ENCODE assay signal across 8 mouse cellular contexts in the genomic region with DNA sequence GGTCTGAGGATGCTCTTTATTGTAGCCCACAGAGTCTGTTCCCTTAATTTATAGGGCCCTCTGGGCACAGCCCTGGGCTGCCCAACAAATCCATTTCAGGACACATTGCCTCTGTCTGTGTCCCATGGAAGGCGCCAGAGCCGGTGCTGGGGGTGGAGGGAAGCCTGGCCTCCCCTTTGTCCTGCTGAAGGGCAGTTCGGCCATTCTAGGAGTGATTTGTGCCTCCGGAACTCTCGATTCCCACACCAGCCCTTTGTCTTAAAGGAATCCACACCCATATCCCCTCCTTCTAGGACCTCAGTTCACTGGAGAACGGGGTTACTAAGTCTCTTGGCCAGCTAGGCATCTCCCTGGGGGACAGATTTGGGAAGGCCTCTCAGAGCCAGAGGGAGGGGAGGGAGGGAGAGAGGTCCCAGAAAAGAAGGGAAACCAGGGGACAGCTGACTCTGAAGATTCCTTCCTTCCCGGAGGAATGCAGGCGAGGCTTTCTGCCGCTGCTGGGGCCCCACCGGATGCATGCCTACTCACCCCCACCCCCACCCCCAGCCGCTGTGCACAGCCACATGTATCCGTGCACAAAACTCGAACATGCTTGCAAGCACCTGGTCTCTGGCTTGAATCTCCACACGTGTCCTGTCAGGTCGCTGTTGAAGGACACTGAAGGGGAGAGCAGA. TPM values are rescaled to one million over a fixed set of nuclear protein-coding genes. Genes with fewer than 3 reads are reported as not detected.
A peak's percentile ranks its signal among the peaks of the same experiment; 100 is the strongest.
DNase-seq lines count a peak whose midpoint lies in the region; ATAC-seq and TF ChIP-seq lines count a peak whose summit lies in the region.

No protein-coding gene starts in this region.

- no peaks in the 10 kb centered on the region for H3K36me3 ChIP-seq in forebrain, embryonic 14.5 days (ENCODE audit: control insufficient read depth, insufficient read depth, low read length)
- no peaks in the 10 kb centered on the region; the same call in 1 of the 2 replicates for H3K36me3 ChIP-seq in hindbrain, embryonic 16.5 days (ENCODE audit: control insufficient read depth, insufficient read depth, low read length)
- H3K36me3 ChIP-seq in liver, embryonic 14.5 days (replicated peaks; ENCODE audit: control insufficient read depth, insufficient read depth, low read depth) = no peaks in the 10 kb centered on the region
- no peaks in the 10 kb centered on the region for H3K36me3 ChIP-seq in stomach, embryonic 14.5 days (ENCODE audit: control insufficient read depth, insufficient read depth, low read length)

- WGBS in forebrain, embryonic 14.5 days = 16% methylated on average over 15 of the region's 15 CpGs
- WGBS in hindbrain, embryonic 16.5 days = 6% methylated on average over 14 of the region's 15 CpGs
- 21% methylated on average over 15 of the region's 15 CpGs for WGBS in liver, embryonic 14.5 days (ENCODE audit: insufficient replicate concordance)
- WGBS in stomach, embryonic 14.5 days = 3% methylated on average over 15 of the region's 15 CpGs

- H3K4me1 ChIP-seq in forebrain, embryonic 14.5 days (ENCODE audit: control insufficient read depth, insufficient read depth, low read length) = peaks cover 14% of the 10 kb centered on the region; the same call in 1 of the 2 replicates
- peaks cover 46% of the 10 kb centered on the region for H3K4me1 ChIP-seq in hindbrain, embryonic 16.5 days (ENCODE audit: control insufficient read depth, insufficient read depth, low read depth, low read length)
- peaks cover 0 to 17% of the 10 kb centered on the region in 2 experiments; a peak in 2 of 4 replicates for H3K4me1 ChIP-seq in liver, embryonic 14.5 days (replicated peaks; ENCODE audit: control insufficient read depth in 2 of 2, insufficient read depth in 2 of 2, low read length in 1 of 2)
- peaks cover 77% of the 10 kb centered on the region for H3K4me1 ChIP-seq in stomach, embryonic 14.5 days (ENCODE audit: control insufficient read depth, insufficient read depth, low read length)

- peak; percentile 33 for DNase-seq in testis, postnatal 14 days (ENCODE audit: low spot score)
- DNase-seq in testis, postnatal 10 days (ENCODE audit: low spot score) = no peak
- DNase-seq in forebrain, embryonic 14.5 days (ENCODE audit: low spot score) = no peak
- DNase-seq in liver, embryonic 14.5 days (ENCODE audit: low read depth in 3 of 3, low spot score in 3 of 3) = no peak
- no peak for DNase-seq in left cerebral cortex, adult 8-10 months (ENCODE audit: low spot score in 2 of 2)
- no peak for DNase-seq in urinary bladder, postnatal 36 days (ENCODE audit: low spot score in 2 of 2)

- no peak overlapping the region for H3K4me2 ChIP-seq in forebrain, embryonic 14.5 days (ENCODE audit: low read length)
- H3K4me2 ChIP-seq in hindbrain, embryonic 16.5 days (ENCODE audit: low read length) = peak overlapping the region; percentile 54
- peak overlapping the region; percentile 29 for H3K4me2 ChIP-seq in liver, embryonic 14.5 days (ENCODE audit: low read depth)
- peak overlapping the region; percentile 30 for H3K4me2 ChIP-seq in stomach, embryonic 14.5 days (replicated peaks; ENCODE audit: low read depth, low read length)

- no peak overlapping the region for H3K27ac ChIP-seq in forebrain, embryonic 14.5 days (ENCODE audit: low read depth, low read length)
- H3K27ac ChIP-seq in hindbrain, embryonic 16.5 days (ENCODE audit: low read depth, low read length) = peak overlapping the region; percentile 72
- no peak overlapping the region for H3K27ac ChIP-seq in liver, embryonic 14.5 days
- peak overlapping the region; percentile 91 for H3K27ac ChIP-seq in stomach, embryonic 14.5 days (ENCODE audit: low read length)

- H3K9ac ChIP-seq in forebrain, embryonic 14.5 days (ENCODE audit: low read length) = peak overlapping the region; percentile 17
- peak overlapping the region; percentile 57 for H3K9ac ChIP-seq in hindbrain, embryonic 16.5 days (ENCODE audit: low read depth, low read length)
- H3K9ac ChIP-seq in liver, embryonic 14.5 days (replicated peaks) = no peak overlapping the region
- peak overlapping the region; percentile 33; the same call in 1 of the 2 replicates for H3K9ac ChIP-seq in stomach, embryonic 14.5 days (replicated peaks; ENCODE audit: low read depth, low read length)

- H3K27me3 ChIP-seq in forebrain, embryonic 14.5 days (replicated peaks; ENCODE audit: control insufficient read depth, insufficient read depth, low read length) = 0 out of 2 replicates have a peak, but pooled peaks cover 6% of the 10 kb centered on the region
- no peaks in the 10 kb centered on the region for H3K27me3 ChIP-seq in hindbrain, embryonic 16.5 days (replicated peaks; ENCODE audit: control insufficient read depth, insufficient read depth, low read length)
- peaks cover 14% of the 10 kb centered on the region for H3K27me3 ChIP-seq in liver, embryonic 14.5 days (ENCODE audit: control insufficient read depth, insufficient read depth, low read length)
- H3K27me3 ChIP-seq in stomach, embryonic 14.5 days (ENCODE audit: control insufficient read depth, insufficient read depth, low read length) = no peaks in the 10 kb centered on the region

- no peak overlapping the region for H3K4me3 ChIP-seq in forebrain, embryonic 14.5 days (ENCODE audit: low read depth, low read length)
- H3K4me3 ChIP-seq in hindbrain, embryonic 16.5 days (ENCODE audit: low read length) = peak overlapping the region; percentile 22
- no peak overlapping the region for H3K4me3 ChIP-seq in liver, embryonic 14.5 days (ENCODE audit: insufficient read depth in 1 of 2, low read depth in 2 of 2, low read length in 2 of 2)
- peak overlapping the region; percentile 17; the same call in 1 of the 2 replicates for H3K4me3 ChIP-seq in stomach, embryonic 14.5 days (ENCODE audit: low read depth, low read length)

- H3K9me3 ChIP-seq in forebrain, embryonic 14.5 days (replicated peaks; ENCODE audit: control insufficient read depth, low read length) = no peaks in the 10 kb centered on the region
- no peaks in the 10 kb centered on the region for H3K9me3 ChIP-seq in hindbrain, embryonic 16.5 days (ENCODE audit: control insufficient read depth, low read length)
- H3K9me3 ChIP-seq in liver, embryonic 14.5 days (ENCODE audit: control insufficient read depth, low read length) = no peaks in the 10 kb centered on the region
- H3K9me3 ChIP-seq in stomach, embryonic 14.5 days (ENCODE audit: control insufficient read depth, low read depth, low read length) = no peaks in the 10 kb centered on the region

- TF ChIP-seq CTCF in liver, embryonic 14.5 days (IDR thresholded peaks at IDR 0.05; ENCODE audit: low read depth) = no peak

- TF ChIP-seq EP300 in liver, embryonic 14.5 days (IDR thresholded peaks at IDR 0.05; ENCODE audit: low read depth) = no peak

- no peak for ATAC-seq in forebrain, embryonic 14.5 days
- ATAC-seq in hindbrain, embryonic 16.5 days = peak; percentile 32; the same call in 1 of the 2 replicates
- 0 out of 2 replicates have a peak, but pooled peaks have one; percentile 17 for ATAC-seq in liver, embryonic 14.5 days (ENCODE audit: insufficient read depth)
- peak; percentile 64; the same call in 1 of the 2 replicates for ATAC-seq in stomach, embryonic 14.5 days (ENCODE audit: insufficient number of reproducible peaks, insufficient read depth, low FRiP score, low read depth)

RNA-seq across cellular contexts. Expression of a gene that starts 22.2 kb away (rescaled TPM):
- not detected in 2 replicates for polyA plus RNA-seq in forebrain, embryonic 14.5 days (2014; fragmentation: Nextera tagmentation; extraction: Ambion mirVana)
- polyA plus RNA-seq in hindbrain, embryonic 16.5 days (2015; fragmentation: Nextera tagmentation; extraction: Ambion mirVana) = not detected in 2 replicates
- not detected in 2 replicates for polyA plus RNA-seq in liver, embryonic 14.5 days (2012; rRNA removed)
- not detected in 2 replicates for polyA plus RNA-seq in liver, embryonic 14.5 days (2014; fragmentation: Nextera tagmentation; extraction: Ambion mirVana)
- polyA plus RNA-seq in stomach, embryonic 14.5 days (2014; fragmentation: Nextera tagmentation; extraction: Ambion mirVana) = not detected in 2 replicates
- total RNA-seq in left cerebral cortex, adult 8-10 months (2022) = not detected

RNA-seq across cellular contexts. Expression of a gene that starts 41.9 kb away (rescaled TPM):
- polyA plus RNA-seq in forebrain, embryonic 14.5 days (2014; fragmentation: Nextera tagmentation; extraction: Ambion mirVana) = 18.6 and 21.6 TPM in 2 replicates
- polyA plus RNA-seq in hindbrain, embryonic 16.5 days (2015; fragmentation: Nextera tagmentation; extraction: Ambion mirVana) = 31.9 and 35.4 TPM in 2 replicates
- 31.1 and 31.6 TPM in 2 replicates for polyA plus RNA-seq in liver, embryonic 14.5 days (2012; rRNA removed)
- polyA plus RNA-seq in liver, embryonic 14.5 days (2014; fragmentation: Nextera tagmentation; extraction: Ambion mirVana) = 29.9 and 37.1 TPM in 2 replicates
- 14.6 and 16.2 TPM in 2 replicates for polyA plus RNA-seq in stomach, embryonic 14.5 days (2014; fragmentation: Nextera tagmentation; extraction: Ambion mirVana)
- total RNA-seq in left cerebral cortex, adult 8-10 months (2022) = 10 to 100 TPM; 17.4 to 19.5 (median 19.0) TPM

RNA-seq across cellular contexts. Expression of a gene that starts 50.5 kb away (rescaled TPM):
- polyA plus RNA-seq in forebrain, embryonic 14.5 days (2014; fragmentation: Nextera tagmentation; extraction: Ambion mirVana) = 3.1 and 4.5 TPM in 2 replicates
- polyA plus RNA-seq in hindbrain, embryonic 16.5 days (2015; fragmentation: Nextera tagmentation; extraction: Ambion mirVana) = 3.5 and 3.9 TPM in 2 replicates
- 1.0 and 1.4 TPM in 2 replicates for polyA plus RNA-seq in liver, embryonic 14.5 days (2012; rRNA removed)
- polyA plus RNA-seq in liver, embryonic 14.5 days (2014; fragmentation: Nextera tagmentation; extraction: Ambion mirVana) = 0.56 and 0.71 TPM in 2 replicates
- polyA plus RNA-seq in stomach, embryonic 14.5 days (2014; fragmentation: Nextera tagmentation; extraction: Ambion mirVana) = 5.7 and 6.1 TPM in 2 replicates
- 10 to 100 TPM; 18.1 to 19.8 (median 18.5) TPM for total RNA-seq in left cerebral cortex, adult 8-10 months (2022)

Comparison
In these comparisons a context has a peak if more than half of its experiments do, and no peak if none do; other contexts are left out.
1. H3K27ac ChIP-seq: peak in hindbrain, embryonic 16.5 days (single experiment) and stomach, embryonic 14.5 days (single experiment); none in forebrain, embryonic 14.5 days (single experiment) and liver, embryonic 14.5 days (single experiment).
2. H3K4me3 ChIP-seq: peak in hindbrain, embryonic 16.5 days (single experiment) and stomach, embryonic 14.5 days (single experiment); none in forebrain, embryonic 14.5 days (single experiment) and liver, embryonic 14.5 days (0 of 2).